Mouse (Mus musculus) lung, embryonic 14.5 days (tissue): ENCODE data around the gene Entpd7. TPM values are rescaled to one million over a fixed set of nuclear protein-coding genes. Genes with fewer than 3 reads are reported as not detected.

Source experiments
- ATAC-seq: fragments of 200-750 bp; cut with Nextera tagmentation; 2 replicates; pipeline ENCODE4 v1.8.0; 2017; ENCODE audit warnings: mild to moderate bottlenecking, moderate TSS enrichment, moderate library complexity; ENCODE audit not compliant: insufficient read depth
- DNase-seq: peaks from one replicate; pipeline ENCODE4 v3.0.0-alpha.2; 2015
- H3K27ac ChIP-seq: fragments of 300-500 bp; sonication (generic); 2 replicates; pipeline ENCODE4 v1.5.1; 2014; ENCODE audit warnings: low read depth, mild to moderate bottlenecking, moderate library complexity
- H3K27me3 ChIP-seq: fragments of 300-500 bp; sonication (generic); 2 replicates; pipeline ENCODE4 v1.6.1; 2014; ENCODE audit warnings: low read length, control low read depth; ENCODE audit not compliant: insufficient read depth
- H3K36me3 ChIP-seq: fragments of 300-500 bp; sonication (generic); 2 replicates; pipeline ENCODE4 v1.6.1; 2014; ENCODE audit warnings: control low read depth; ENCODE audit not compliant: insufficient read depth
- H3K4me1 ChIP-seq: fragments of 300-500 bp; sonication (generic); 2 replicates; pipeline ENCODE4 v1.6.1; 2014; ENCODE audit warnings: antibody characterized with exemption, control low read depth; ENCODE audit not compliant: insufficient read depth
- H3K4me2 ChIP-seq: fragments of 300-500 bp; sonication (generic); 2 replicates; pipeline ENCODE4 v1.6.1; 2014; ENCODE audit warnings: mild to moderate bottlenecking
- H3K4me3 ChIP-seq: fragments of 300-500 bp; sonication (generic); 2 replicates; pipeline ENCODE4 v1.5.1; 2014; ENCODE audit warnings: low read depth, low read length
- H3K9ac ChIP-seq: fragments of 300-500 bp; sonication (generic); 2 replicates; pipeline ENCODE4 v1.6.1; 2014
- H3K9me3 ChIP-seq: fragments of 300-500 bp; sonication (generic); 2 replicates; pipeline ENCODE4 v1.6.1; 2016; ENCODE audit warnings: low read depth, low read length, control low read depth
- CTCF ChIP-seq: IDR thresholded peaks from 2 replicates; pipeline ENCODE4 v1.5.1; 2016; ENCODE audit warnings: antibody characterized with exemption, low read depth
- WGBS: fragments of 180-500 bp; shearing (Covaris S2); extraction: QIAGEN DNeasy Blood & Tissue Kit; methylation state at CpG from one replicate; pipeline ENCODE4 v1.1.7; 2014; 5-methylcytosine and 5-hydroxymethylcytosine counted together
- polyA plus RNA-seq: library from polyadenylated mRNA; unstranded; fragments of >200 nt; fragmentation: Nextera tagmentation; extraction: Ambion mirVana; gene quantifications from 2 replicates; pipeline ENCODE4 v1.2.1, GENCODE M21; 2014

The Entpd7 gene
- polyA plus RNA-seq = 15.1 and 15.2 TPM in 2 replicates

DNA sequence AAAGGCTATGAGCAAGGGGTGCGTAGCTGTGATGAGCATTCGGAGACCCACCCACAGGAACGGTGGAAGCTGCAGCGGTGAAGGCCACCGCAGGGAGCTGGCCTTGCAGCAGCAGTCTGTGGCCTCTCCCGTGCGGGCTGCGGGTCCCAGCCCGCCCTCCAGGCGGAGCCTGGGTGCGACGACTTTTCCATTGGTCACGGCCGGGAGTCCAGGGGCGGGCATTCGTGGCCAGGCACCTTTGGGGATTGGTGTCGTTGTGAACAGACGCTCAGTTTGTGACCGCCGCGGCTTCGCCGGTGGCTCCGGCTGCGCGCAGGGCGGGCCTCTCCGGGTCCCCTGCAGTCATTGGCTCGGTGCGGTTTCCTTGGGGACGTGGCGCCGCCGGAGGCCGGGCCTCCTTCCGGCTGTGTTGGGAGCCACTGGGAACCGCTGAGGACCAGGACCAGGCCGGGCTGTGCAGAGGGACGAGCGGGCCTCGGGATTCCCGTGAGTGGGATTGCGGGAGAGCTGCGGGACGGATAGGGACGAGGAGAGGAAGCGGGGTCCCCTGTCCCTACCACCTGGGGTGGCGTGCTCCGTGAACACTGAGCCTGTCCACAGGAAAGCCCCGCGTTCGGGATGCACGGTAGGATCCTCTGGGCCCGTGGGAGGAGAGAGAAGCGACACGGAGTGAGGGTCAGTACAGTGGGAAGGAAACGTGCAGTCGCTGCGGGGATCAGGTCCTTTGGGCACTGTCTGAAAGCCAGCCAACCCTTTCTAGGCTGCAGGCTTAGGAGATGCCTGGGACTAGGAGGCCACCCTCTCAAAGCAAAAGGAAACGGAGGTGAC is at the start of gene Entpd7:
TSS of gene Entpd7 (plus strand) at position 254 of the 828 bp plus-strand sequence.
- H3K4me1 ChIP-seq = no peaks in the 10 kb centered on the region
- peak within 1 kb of the TSS; percentile 89 for H3K4me3 ChIP-seq
- no peaks in the 10 kb centered on the region for H3K9me3 ChIP-seq
- peaks cover 17% of the 10 kb centered on the region; the same call in 1 of the 2 replicates for H3K36me3 ChIP-seq
- H3K27ac ChIP-seq = peak within 1 kb of the TSS; percentile 43; the same call in 1 of the 2 replicates
- peak; percentile 98 for DNase-seq
- H3K9ac ChIP-seq = peak within 1 kb of the TSS; percentile 71
- peak; percentile 100 for ATAC-seq
- TF ChIP-seq CTCF = peak; percentile 71
- WGBS = under 1% methylated on average over 60 of the region's 60 CpGs
- no peaks in the 10 kb centered on the region for H3K27me3 ChIP-seq
- H3K4me2 ChIP-seq = peak within 1 kb of the TSS; percentile 82

DNA sequence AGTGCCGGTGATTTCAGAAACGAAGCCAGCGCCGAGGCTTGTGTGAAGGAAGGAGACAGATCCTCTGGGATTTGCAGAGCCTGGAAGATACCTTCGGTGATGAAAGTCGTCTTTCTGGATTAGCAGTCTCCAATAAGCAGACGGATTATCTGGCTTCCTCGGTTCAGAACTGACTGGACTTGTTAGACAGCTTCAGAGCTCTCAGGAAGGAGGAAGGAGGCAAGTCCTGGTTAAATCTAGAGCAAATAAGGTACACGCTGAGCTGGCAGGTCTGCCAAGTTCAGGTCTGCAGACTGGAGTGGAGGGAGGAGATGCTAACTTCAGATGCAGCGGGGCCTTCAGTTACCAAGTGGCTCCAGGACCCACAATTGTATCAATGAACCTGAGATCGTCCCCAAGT is 47.6 kb upstream of the Entpd7 start:
- Histone ChIP-seq H3K9ac (no peak overlapping the region), H3K4me1 (0 out of 2 replicates have a peak, but pooled peaks cover 3% of the 10 kb centered on the region), H3K27me3 (no peaks in the 10 kb centered on the region), H3K36me3 (no peaks in the 10 kb centered on the region), H3K4me3 (no peak overlapping the region), H3K27ac (no peak overlapping the region), H3K4me2 (no peak overlapping the region), H3K9me3 (no peaks in the 10 kb centered on the region)
- DNase-seq (peak; percentile 58), ATAC-seq (no peak)
- 50% methylated on average over 11 of the region's 11 CpGs for WGBS
- no peak for TF ChIP-seq CTCF

DNA sequence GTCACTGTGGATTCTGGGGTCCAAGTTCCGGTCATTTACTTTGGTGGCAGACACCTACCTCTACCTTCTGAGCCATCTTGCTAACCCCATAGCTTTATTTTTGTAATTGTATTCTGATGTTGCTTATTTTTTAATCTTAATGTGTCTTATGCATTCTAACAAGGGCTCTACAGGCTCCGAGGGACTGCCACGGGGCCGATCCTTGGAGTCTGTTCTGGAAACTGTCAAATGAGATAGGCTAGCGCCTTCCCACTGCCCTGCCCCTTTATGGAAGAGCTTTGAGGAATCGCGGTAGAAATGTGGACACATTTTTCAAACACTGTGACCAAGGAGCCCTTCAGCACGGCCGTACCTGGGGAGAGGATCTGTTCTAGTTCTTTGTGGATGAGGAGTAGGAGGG is 46.6 kb upstream of the Entpd7 start:
- ATAC-seq = no peak
- no peaks in the 10 kb centered on the region for H3K36me3 ChIP-seq
- WGBS = 75% methylated on average over 9 of the region's 9 CpGs

DNA sequence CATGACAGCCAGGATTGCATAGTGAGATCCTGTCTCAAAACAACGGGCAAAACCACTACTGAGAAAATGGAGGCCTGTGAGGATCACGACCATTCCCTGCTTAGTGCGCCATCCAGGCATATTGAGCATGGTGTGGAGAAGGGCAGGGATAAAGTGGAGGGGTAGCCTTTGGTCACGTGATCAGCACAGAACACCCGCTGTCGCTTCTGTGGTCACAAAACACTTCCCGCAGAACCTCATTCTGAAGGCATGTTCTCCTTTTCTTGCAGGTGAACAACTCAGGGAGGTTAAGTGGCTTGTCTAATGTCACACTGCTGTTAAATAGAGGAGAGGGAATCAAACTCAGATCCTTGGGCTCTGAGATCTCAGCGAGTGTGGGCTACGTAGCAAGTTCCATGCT is 44.0 kb upstream of the Entpd7 start:
- no peaks in the 10 kb centered on the region for H3K27me3 ChIP-seq
- no peaks in the 10 kb centered on the region for H3K9me3 ChIP-seq
- no peak overlapping the region for H3K9ac ChIP-seq
- H3K4me2 ChIP-seq = no peak overlapping the region
- ATAC-seq (no peak), DNase-seq (no peak)
- TF ChIP-seq CTCF = no peak
- H3K4me3 ChIP-seq = no peak overlapping the region
- no peak overlapping the region for H3K27ac ChIP-seq
- H3K4me1 ChIP-seq = 0 out of 2 replicates have a peak, but pooled peaks cover 3% of the 10 kb centered on the region
- WGBS = 88% methylated on average over 9 of the region's 9 CpGs
- no peaks in the 10 kb centered on the region for H3K36me3 ChIP-seq

More for the DNA sequence above, 46.6 kb upstream of the Entpd7 start:
- Histone ChIP-seq H3K27ac (no peak overlapping the region), H3K4me2 (no peak overlapping the region), H3K9me3 (no peaks in the 10 kb centered on the region), H3K4me1 (0 out of 2 replicates have a peak, but pooled peaks cover 3% of the 10 kb centered on the region), H3K9ac (no peak overlapping the region), H3K4me3 (no peak overlapping the region), H3K27me3 (no peaks in the 10 kb centered on the region)
- DNase-seq = no peak
- no peak for TF ChIP-seq CTCF

DNA sequence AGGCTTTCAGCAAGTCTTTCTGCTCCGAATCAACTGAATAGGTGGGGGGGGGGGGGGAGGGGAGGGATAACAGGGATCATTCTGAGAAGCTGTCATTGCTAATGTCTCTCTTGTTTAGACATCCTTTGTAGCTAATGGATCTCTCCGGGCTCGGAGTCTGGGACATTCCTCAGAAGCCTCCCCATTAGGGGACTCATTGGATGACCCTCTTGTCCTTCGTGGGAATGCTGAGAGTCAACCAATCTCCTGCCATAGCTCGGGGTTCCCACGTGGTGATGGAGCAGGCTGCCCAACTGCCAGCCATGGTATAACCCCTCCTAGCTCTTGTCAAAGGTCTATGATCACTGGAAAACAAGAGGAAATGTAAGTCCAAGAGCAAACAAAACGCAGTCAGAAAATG is 42.6 kb upstream of the Entpd7 start:
- no peak overlapping the region for H3K27ac ChIP-seq
- H3K4me3 ChIP-seq = no peak overlapping the region
- H3K36me3 ChIP-seq = no peaks in the 10 kb centered on the region
- H3K27me3 ChIP-seq = no peaks in the 10 kb centered on the region
- H3K4me2 ChIP-seq = no peak overlapping the region
- TF ChIP-seq CTCF = no peak
- H3K9ac ChIP-seq = no peak overlapping the region
- WGBS = 26% methylated on average over 7 of the region's 7 CpGs
- no peaks in the 10 kb centered on the region for H3K9me3 ChIP-seq
- no peak for ATAC-seq
- no peak for DNase-seq
- H3K4me1 ChIP-seq = 0 out of 2 replicates have a peak, but pooled peaks cover 3% of the 10 kb centered on the region

DNA sequence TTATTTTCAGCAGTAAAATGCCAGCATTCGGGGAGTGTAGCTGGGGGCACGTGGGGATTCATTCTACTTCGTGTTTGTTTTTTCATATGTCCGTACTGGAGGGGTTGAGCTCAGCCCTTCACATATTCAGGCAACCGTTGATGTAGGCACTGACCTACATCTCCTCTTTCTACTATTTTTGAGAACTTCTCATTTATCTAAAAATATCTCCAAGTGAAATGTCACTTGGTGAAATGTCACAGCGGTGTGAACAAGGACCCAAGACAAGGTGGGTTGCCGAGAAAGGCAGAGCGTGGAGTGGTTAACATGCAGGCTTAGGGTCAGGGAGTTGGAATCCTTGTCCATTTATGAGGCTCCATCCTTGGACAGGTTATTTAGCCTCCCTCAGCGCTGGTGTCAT is 42.2 kb upstream of the Entpd7 start:
- no peak for ATAC-seq

DNA sequence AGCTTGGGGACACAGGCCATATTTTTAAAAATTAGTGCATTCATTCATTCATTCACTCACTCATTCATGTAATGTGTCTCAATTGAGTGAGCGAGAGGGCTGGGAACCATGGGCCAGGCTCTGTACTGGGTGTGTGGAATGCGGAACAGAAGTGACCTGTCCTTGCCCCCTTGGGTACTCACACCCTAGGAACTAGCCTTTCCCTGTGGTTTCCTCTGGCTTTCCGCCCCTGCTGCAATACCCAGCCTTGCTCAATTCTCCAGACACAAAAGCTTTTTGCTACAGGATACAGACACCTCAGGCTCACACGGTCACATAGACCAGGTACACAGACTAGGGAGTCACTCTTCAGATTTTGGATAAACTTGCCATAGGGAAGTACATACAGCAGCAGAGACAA is 41.1 kb upstream of the Entpd7 start:
- ATAC-seq = no peak
- H3K4me1 ChIP-seq = 0 out of 2 replicates have a peak, but pooled peaks cover 3% of the 10 kb centered on the region
- peaks cover under 1% of the 10 kb centered on the region; the same call in 1 of the 2 replicates for H3K27me3 ChIP-seq
- no peak overlapping the region for H3K4me3 ChIP-seq
- no peak overlapping the region for H3K9ac ChIP-seq
- no peak for TF ChIP-seq CTCF
- no peak overlapping the region for H3K4me2 ChIP-seq
- no peak overlapping the region for H3K27ac ChIP-seq
- H3K9me3 ChIP-seq = no peaks in the 10 kb centered on the region
- 91% methylated on average over 4 of the region's 4 CpGs for WGBS
- no peaks in the 10 kb centered on the region for H3K36me3 ChIP-seq
- no peak for DNase-seq

More for the DNA sequence above, 42.2 kb upstream of the Entpd7 start:
- H3K27me3 ChIP-seq = no peaks in the 10 kb centered on the region
- H3K4me2 ChIP-seq = no peak overlapping the region
- H3K4me1 ChIP-seq = 0 out of 2 replicates have a peak, but pooled peaks cover 3% of the 10 kb centered on the region
- no peak for DNase-seq
- H3K9ac ChIP-seq = no peak overlapping the region
- no peaks in the 10 kb centered on the region for H3K36me3 ChIP-seq
- TF ChIP-seq CTCF = no peak
- no peak overlapping the region for H3K4me3 ChIP-seq
- no peaks in the 10 kb centered on the region for H3K9me3 ChIP-seq
- 69% methylated on average over 9 of the region's 9 CpGs for WGBS
- no peak overlapping the region for H3K27ac ChIP-seq
